Mouse (Mus musculus) WW6 (cell line): ENCODE data around the gene Pls1.

Experiments used
- DNase-seq: peaks from one replicate; pipeline ENCODE4 v3.0.0-alpha.2; 2013; ENCODE audit warnings: low read depth, low spot score

Gene Pls1

GRCm38 (mm10) chr9:95705371-95705770 is 139.7 kb downstream of the Pls1 start:
- DNase-seq, result no peak

GRCm38 (mm10) chr9:95704078-95704477 is 141.0 kb downstream of the Pls1 start:
- DNase-seq, result no peak
